Mouse (Mus musculus): ENCODE data around the gene Ascl1. TPM values are rescaled to one million over a fixed set of nuclear protein-coding genes. Genes with fewer than 3 reads are reported as not detected.

Ascl1 gene
- polyA plus RNA-seq, 1 experiment from 2014 or later, result 28.8 TPM

Other genes starting within 250 kb of the Ascl1 start
- not detected in 2 replicates for gene Pah, start 28.1 kb upstream of the Ascl1 start, polyA plus RNA-seq (2014; fragmentation: Nextera tagmentation; extraction: Ambion mirVana)

Measured in forebrain, embryonic 14.5 days (tissue).